Mouse (Mus musculus) G1E (cell line): ENCODE measurements around the gene Cog1. TPM values are rescaled to one million over a fixed set of nuclear protein-coding genes. Genes with fewer than 3 reads are reported as not detected.

Experiments
- ATAC-seq: 2 replicates; pipeline ENCODE4 v1.8.0; 2016; ENCODE audit warnings: mild to moderate bottlenecking; ENCODE audit not compliant: insufficient number of reproducible peaks, poor library complexity, low FRiP score, severe bottlenecking; ENCODE audit errors: extremely low read depth
- DNase-seq: peaks from one replicate; pipeline ENCODE4 v3.0.0; 2012; ENCODE audit warnings: low spot score
- H3K27me3 ChIP-seq: 2 replicates; pipeline ENCODE4 v1.6.1; 2012; ENCODE audit warnings: mild to moderate bottlenecking, low read length, inconsistent platforms; ENCODE audit not compliant: insufficient read depth
- H3K36me3 ChIP-seq: replicated peaks from 2 replicates; pipeline ENCODE3; 2012; ENCODE audit warnings: mild to moderate bottlenecking, inconsistent platforms
- H3K4me1 ChIP-seq: 2 replicates; pipeline ENCODE4 v1.6.1; 2012; ENCODE audit warnings: low read depth, low read length, inconsistent platforms, mixed read lengths; ENCODE audit not compliant: insufficient read depth
- H3K4me3 ChIP-seq: 2 replicates; pipeline ENCODE4 v1.5.1; 2012; ENCODE audit warnings: low read depth, mild to moderate bottlenecking, inconsistent platforms, low read length, moderate library complexity, mixed read lengths
- H3K9me3 ChIP-seq: replicated peaks from 2 replicates; pipeline ENCODE4 v1.6.1; 2012; ENCODE audit warnings: inconsistent platforms
- CTCF ChIP-seq: IDR thresholded peaks from 2 replicates; pipeline ENCODE4 v1.5.1; 2012; ENCODE audit warnings: low read depth, low read length, inconsistent platforms, mixed read lengths
- GATA1 ChIP-seq: IDR thresholded peaks from 2 replicates; pipeline ENCODE4 v1.6.1; 2012; ENCODE audit warnings: borderline replicate concordance, low read length, inconsistent platforms, mixed read lengths
- GATA2 ChIP-seq: IDR thresholded peaks from 2 replicates; pipeline ENCODE4 v1.6.1; 2012; ENCODE audit warnings: low read depth, low read length, inconsistent platforms, borderline replicate concordance
- POLR2AphosphoS5 ChIP-seq: IDR thresholded peaks from 2 replicates; pipeline ENCODE4 v1.6.1; 2012; ENCODE audit warnings: low read depth, low read length, inconsistent platforms; ENCODE audit not compliant: insufficient replicate concordance
- TAL1 ChIP-seq: conservative IDR thresholded peaks from 2 replicates; pipeline ENCODE4 v1.6.1; 2012; ENCODE audit warnings: low read depth, low read length, inconsistent platforms, mixed read lengths
- polyA plus RNA-seq: library from polyadenylated mRNA; stranded (reverse); fragments of >175 nt; gene quantifications from 2 replicates; pipeline ENCODE4 v1.2.3, GENCODE M21; 2012
- total RNA-seq, 2 experiments: library from RNA; stranded (forward) in 1 of 2; stranded (reverse) in 1 of 2; fragments of 200-1000 nt in 1 of 2; fragments of >200 nt in 1 of 2; fragmentation: Nextera tagmentation in 1 of 2; gene quantifications; 2 replicates each; pipeline ENCODE4 v1.2.3; 2014 to 2017

Gene Cog1
- total and polyA plus RNA-seq, 3 experiments, result 22.4 to 33.3 (median 30.9) TPM

- DNase-seq (peak; percentile 52), ATAC-seq (peak; percentile 74)
- peaks cover 58% of the 10 kb centered on the region for H3K4me1 ChIP-seq
- H3K27me3 ChIP-seq, result no peaks in the 10 kb centered on the region
- no peaks in the 10 kb centered on the region for H3K9me3 ChIP-seq
- H3K36me3 ChIP-seq, result peaks cover 35% of the 10 kb centered on the region
- no peak for TF ChIP-seq CTCF
- TF ChIP-seq TAL1, result peak; percentile 94
- peak overlapping the region; percentile 48; the same call in 1 of the 2 replicates for H3K4me3 ChIP-seq
These were observed 32.0 kb downstream of the Cog1 start for GRCm38 (mm10) chr11:113680954-113681353.

- no peaks in the 10 kb centered on the region for H3K27me3 ChIP-seq
- ATAC-seq (no peak), DNase-seq (no peak)
- no peak for TF ChIP-seq GATA1
- TF ChIP-seq TAL1, result no peak
- TF ChIP-seq POLR2AphosphoS5, result no peak
- TF ChIP-seq CTCF, result no peak
- no peak for TF ChIP-seq GATA2
- peaks cover 61% of the 10 kb centered on the region for H3K4me1 ChIP-seq
- H3K4me3 ChIP-seq, result peak overlapping the region; percentile 99; the same call in 1 of the 2 replicates
- H3K9me3 ChIP-seq, result no peaks in the 10 kb centered on the region
- peaks cover 31% of the 10 kb centered on the region for H3K36me3 ChIP-seq
These were observed 33.0 kb downstream of the Cog1 start for GRCm38 (mm10) chr11:113681979-113682378.

- Histone ChIP-seq H3K4me3 (peak overlapping the region; percentile 99), H3K4me1 (peaks cover 58% of the 10 kb centered on the region), H3K27me3 (no peaks in the 10 kb centered on the region), H3K9me3 (no peaks in the 10 kb centered on the region), H3K36me3 (peaks cover 29% of the 10 kb centered on the region)
- TF ChIP-seq POLR2AphosphoS5, result no peak
- no peak for TF ChIP-seq GATA1
- no peak for TF ChIP-seq GATA2
- TF ChIP-seq TAL1, result no peak
- no peak for TF ChIP-seq CTCF
- DNase-seq, result peak; percentile 74
- ATAC-seq, result peak; percentile 47
These were observed 34.1 kb downstream of the Cog1 start for GRCm38 (mm10) chr11:113682897-113683626.

GRCm38 (mm10) chr11:113683627-113683956 is 34.6 kb downstream of the Cog1 start:
- TF ChIP-seq TAL1, result no peak
- TF ChIP-seq GATA2, result no peak
- no peak for TF ChIP-seq POLR2AphosphoS5
- TF ChIP-seq GATA1, result no peak
- TF ChIP-seq CTCF, result no peak
- H3K4me3 ChIP-seq, result peak overlapping the region; percentile 99
- H3K9me3 ChIP-seq, result no peaks in the 10 kb centered on the region
- peaks cover 29% of the 10 kb centered on the region for H3K36me3 ChIP-seq
- no peak for ATAC-seq
- H3K27me3 ChIP-seq, result no peaks in the 10 kb centered on the region
- no peak for DNase-seq
- peaks cover 56% of the 10 kb centered on the region for H3K4me1 ChIP-seq

GRCm38 (mm10) chr11:113683957-113684706 is 35.2 kb downstream of the Cog1 start, which contains the start of the genes Fam104a and D11Wsu47e:
Gene Fam104a, minus strand, starts transcription at chr11:113684155.
Gene D11Wsu47e, plus strand, starts transcription at chr11:113684412.
- TF ChIP-seq CTCF, result no peak
- TF ChIP-seq POLR2AphosphoS5, result no peak
- no peak for TF ChIP-seq GATA2
- TF ChIP-seq GATA1, result no peak
- Histone ChIP-seq H3K9me3 (no peaks in the 10 kb centered on the region), H3K4me1 (peaks cover 58% of the 10 kb centered on the region), H3K27me3 (no peaks in the 10 kb centered on the region), H3K36me3 (peaks cover 31% of the 10 kb centered on the region), H3K4me3 (peak within 1 kb of the TSS; percentile 99)
- ATAC-seq (peak; percentile 52), DNase-seq (peak; percentile 92)

GRCm38 (mm10) chr11:113684707-113685426 is 35.9 kb downstream of the Cog1 start:
- Histone ChIP-seq H3K4me3 (peak overlapping the region; percentile 99), H3K27me3 (no peaks in the 10 kb centered on the region), H3K9me3 (no peaks in the 10 kb centered on the region), H3K36me3 (peaks cover 35% of the 10 kb centered on the region), H3K4me1 (peaks cover 57% of the 10 kb centered on the region)
- TF ChIP-seq POLR2AphosphoS5 (no peak), CTCF (no peak), TAL1 (no peak), GATA2 (no peak), GATA1 (no peak)
- DNase-seq (no peak), ATAC-seq (no peak)
